Mouse (Mus musculus) embryonic stem cell, embryonic (primary cell): Measurements from ENCODE around the gene Ntrk2.

Source experiments
- CTCF ChIA-PET, 4 experiments: fragments of 300-600 bp in 2 of 4; fragments of 350-600 bp in 2 of 4; sonication (Branson Sonifier 250); formaldehyde crosslinking; loops; one replicate each; lab custom pipeline; 2022; ENCODE audit warnings: inconsistent platforms in 2 of 4; lab: Charles Lee
- POLR2A ChIA-PET, 4 experiments: fragments of 300-600 bp in 2 of 4; fragments of 350-600 bp in 2 of 4; sonication (Branson Sonifier 250); formaldehyde crosslinking; loops; one replicate each; lab custom pipeline; 2022; ENCODE audit warnings: antibody characterized with exemption in 4 of 4, inconsistent platforms in 1 of 4; lab: Charles Lee

The Ntrk2 gene

GRCm38 (mm10) chr13:58911936-58912335 lies 105.6 kb downstream of the Ntrk2 start:
- POLR2A ChIA-PET: interaction anchor here in 3 of 4 experiments (0.6 to 3.9 kb wide), 28 partner anchors 9 to 783 kb away, joined by 3 to 28 read pairs (median 4); partner anchors contain the start of gene Hnrnpa0 (in 1 of the 3)
- CTCF ChIA-PET: interaction anchor here in 2 of 4 experiments (0.6 to 0.7 kb wide), 4 partner anchors 27 to 520 kb away, joined by 3 to 5 read pairs (median 4); partner anchors contain the start of gene Ntrk2 (in 1 of the 2)

GRCm38 (mm10) chr13:58912559-58912958 lies 106.2 kb downstream of the Ntrk2 start:
- CTCF ChIA-PET: interaction anchor here in 2 of 4 experiments (0.6 to 0.7 kb wide), 4 partner anchors 28 to 521 kb away, joined by 3 to 5 read pairs (median 4); partner anchors contain the start of gene Ntrk2 (in 1 of the 2)
- POLR2A ChIA-PET: interaction anchor here in 3 of 4 experiments (0.6 to 3.9 kb wide), 28 partner anchors 8 to 784 kb away, joined by 3 to 28 read pairs (median 4); partner anchors contain the start of gene Hnrnpa0 (in 1 of the 3)

GRCm38 (mm10) chr13:58914061-58914814 lies 107.9 kb downstream of the Ntrk2 start:
- ChIA-PET POLR2A (interaction anchor here in 3 of 4 experiments (0.7 to 3.9 kb wide), 4 partner anchors 9 kb away, joined by 3 to 28 read pairs (median 10); no protein-coding TSS in a partner anchor), CTCF (no interaction called here)

- POLR2A ChIA-PET: interaction anchor here in 1 of 4 experiments (1.3 kb wide), 1 partner anchor 12 kb away, joined by 3 read pairs; no protein-coding TSS in a partner anchor
- CTCF ChIA-PET: interaction anchor here in 1 of 4 experiments (0.5 kb wide), 1 partner anchor 163 kb away, joined by 8 read pairs; no protein-coding TSS in a partner anchor
These were observed 110.0 kb downstream of the Ntrk2 start for GRCm38 (mm10) chr13:58916348-58916747.

GRCm38 (mm10) chr13:58920241-58920640 lies 113.9 kb downstream of the Ntrk2 start:
- POLR2A ChIA-PET: interaction anchor here in 1 of 4 experiments (1.0 kb wide), 1 partner anchor 15 kb away, joined by 4 read pairs; no protein-coding TSS in a partner anchor
- CTCF ChIA-PET: no interaction called here

GRCm38 (mm10) chr13:58921255-58921654 lies 114.9 kb downstream of the Ntrk2 start:
- CTCF ChIA-PET: interaction anchor here in 1 of 4 experiments (0.6 kb wide), 1 partner anchor 770 kb away, joined by 3 read pairs; no protein-coding TSS in a partner anchor
- POLR2A ChIA-PET: interaction anchor here in 1 of 4 experiments (1.0 to 3.0 kb wide), 2 partner anchors 16 kb away, joined by 4 to 11 read pairs; no protein-coding TSS in a partner anchor

GRCm38 (mm10) chr13:58921705-58922104 lies 115.3 kb downstream of the Ntrk2 start:
- ChIA-PET CTCF (interaction anchor here in 1 of 4 experiments (0.6 kb wide), 1 partner anchor 770 kb away, joined by 3 read pairs; no protein-coding TSS in a partner anchor), POLR2A (interaction anchor here in 1 of 4 experiments (3.0 to 4.1 kb wide), 2 partner anchors 10 to 16 kb away, joined by 11 to 28 read pairs; no protein-coding TSS in a partner anchor)

GRCm38 (mm10) chr13:58922174-58922573 lies 115.8 kb downstream of the Ntrk2 start:
- CTCF ChIA-PET: no interaction called here

GRCm38 (mm10) chr13:58923496-58923895 lies 117.1 kb downstream of the Ntrk2 start:
- POLR2A ChIA-PET: interaction anchor here in 3 of 4 experiments (0.6 to 4.1 kb wide), 5 partner anchors 11 to 18 kb away, joined by 4 to 28 read pairs (median 10); no protein-coding TSS in a partner anchor
- CTCF ChIA-PET: interaction anchor here in 1 of 4 experiments (0.9 to 1.2 kb wide), 2 partner anchors 18 to 150 kb away, joined by 3 to 4 read pairs; no protein-coding TSS in a partner anchor

More at GRCm38 (mm10) chr13:58922174-58922573, 115.8 kb downstream of the Ntrk2 start:
- POLR2A ChIA-PET: interaction anchor here in 1 of 4 experiments (3.0 to 4.1 kb wide), 2 partner anchors 10 to 17 kb away, joined by 11 to 28 read pairs; no protein-coding TSS in a partner anchor

- CTCF ChIA-PET: no interaction called here
- POLR2A ChIA-PET: interaction anchor here in 3 of 4 experiments (1.0 to 4.1 kb wide), 4 partner anchors 12 to 19 kb away, joined by 4 to 28 read pairs (median 8); no protein-coding TSS in a partner anchor
These were observed 118.1 kb downstream of the Ntrk2 start for GRCm38 (mm10) chr13:58924486-58924885.

GRCm38 (mm10) chr13:58927186-58927585 lies 120.8 kb downstream of the Ntrk2 start:
- POLR2A ChIA-PET: interaction anchor here in 3 of 4 experiments (0.7 to 1.2 kb wide), 7 partner anchors 15 to 118 kb away, joined by 3 to 9 read pairs (median 3); no protein-coding TSS in a partner anchor
- CTCF ChIA-PET: no interaction called here

GRCm38 (mm10) chr13:58927656-58928226 lies 121.4 kb downstream of the Ntrk2 start:
- ChIA-PET CTCF (no interaction called here), POLR2A (interaction anchor here in 3 of 4 experiments (0.7 to 1.2 kb wide), 7 partner anchors 16 to 118 kb away, joined by 3 to 9 read pairs (median 3); no protein-coding TSS in a partner anchor)

GRCm38 (mm10) chr13:58928668-58929436 lies 122.5 kb downstream of the Ntrk2 start:
- ChIA-PET POLR2A (interaction anchor here in 1 of 4 experiments (0.5 kb wide), 1 partner anchor 703 kb away, joined by 3 read pairs; no protein-coding TSS in a partner anchor), CTCF (interaction anchor here in 1 of 4 experiments (0.5 kb wide), 1 partner anchor 92 kb away, joined by 6 read pairs; no protein-coding TSS in a partner anchor)

GRCm38 (mm10) chr13:58930161-58930560 lies 123.8 kb downstream of the Ntrk2 start:
- CTCF ChIA-PET: no interaction called here
- POLR2A ChIA-PET: interaction anchor here in 1 of 4 experiments (0.9 kb wide), 1 partner anchor 18 kb away, joined by 3 read pairs; no protein-coding TSS in a partner anchor

GRCm38 (mm10) chr13:58933126-58933525 lies 126.8 kb downstream of the Ntrk2 start:
- POLR2A ChIA-PET: interaction anchor here in 1 of 4 experiments (0.5 kb wide), 1 partner anchor 10 kb away, joined by 6 read pairs; no protein-coding TSS in a partner anchor
- CTCF ChIA-PET: no interaction called here

GRCm38 (mm10) chr13:58934576-58935110 lies 128.3 kb downstream of the Ntrk2 start:
- POLR2A ChIA-PET: interaction anchor here in 2 of 4 experiments (0.6 kb wide), 2 partner anchors 75 to 286 kb away, joined by 3 read pairs; no protein-coding TSS in a partner anchor
- CTCF ChIA-PET: interaction anchor here in 2 of 4 experiments (0.5 to 1.3 kb wide), 3 partner anchors 139 to 1757 kb away, joined by 3 to 6 read pairs (median 4); no protein-coding TSS in a partner anchor
